Mouse (Mus musculus): ENCODE results near the gene Gng13.

GRCm38 (mm10) chr17:25765886-25766285 lies 48.9 kb downstream of the Gng13 start:
- TF ChIP-seq CTCF (IDR thresholded peaks at IDR 0.05; ENCODE audit: borderline replicate concordance, extremely low read depth, insufficient read depth, insufficient read length) (no peak), POLR2A (IDR thresholded peaks at IDR 0.05; ENCODE audit: borderline replicate concordance, extremely low read depth, insufficient read depth, insufficient read length, poor library complexity, severe bottlenecking) (no peak)

Data from brain, embryonic 14.5 days (tissue).